Mouse (Mus musculus) heart, embryonic 12.5 days (tissue): Measurements from ENCODE around the gene Atp2c2. TPM values are rescaled to one million over a fixed set of nuclear protein-coding genes. Genes with fewer than 3 reads are reported as not detected.

Experiments
- ATAC-seq: fragments of 200-750 bp; cut with Nextera tagmentation; 2 replicates; pipeline ENCODE4 v1.8.0; 2017; ENCODE audit warnings: moderate TSS enrichment, moderate library complexity; ENCODE audit not compliant: insufficient number of reproducible peaks, low FRiP score
- H3K27ac ChIP-seq: fragments of 300-500 bp; sonication (generic); 2 replicates; pipeline ENCODE4 v1.5.1; 2016; ENCODE audit warnings: mild to moderate bottlenecking, moderate library complexity; ENCODE audit not compliant: poor library complexity, severe bottlenecking
- H3K27me3 ChIP-seq: fragments of 300-500 bp; sonication (generic); replicated peaks from 2 replicates; pipeline ENCODE4 v1.6.1; 2016; ENCODE audit warnings: mild to moderate bottlenecking, moderate library complexity
- H3K36me3 ChIP-seq: fragments of 300-500 bp; sonication (generic); 2 replicates; pipeline ENCODE4 v1.6.1; 2016; ENCODE audit warnings: mild to moderate bottlenecking, moderate library complexity
- H3K4me1 ChIP-seq: fragments of 300-500 bp; sonication (generic); replicated peaks from 2 replicates; pipeline ENCODE4 v1.6.1; 2016; ENCODE audit warnings: mild to moderate bottlenecking
- H3K4me2 ChIP-seq: fragments of 300-500 bp; sonication (generic); 2 replicates; pipeline ENCODE4 v1.6.1; 2016; ENCODE audit warnings: mild to moderate bottlenecking, moderate library complexity
- H3K4me3 ChIP-seq: fragments of 300-500 bp; sonication (generic); 2 replicates; pipeline ENCODE4 v1.5.1; 2016; ENCODE audit warnings: mild to moderate bottlenecking
- H3K9ac ChIP-seq: fragments of 300-500 bp; sonication (generic); 2 replicates; pipeline ENCODE4 v1.6.1; 2016; ENCODE audit warnings: mild to moderate bottlenecking, moderate library complexity
- H3K9me3 ChIP-seq: fragments of 300-500 bp; sonication (generic); replicated peaks from 2 replicates; pipeline ENCODE4 v1.6.1; 2016; ENCODE audit warnings: mild to moderate bottlenecking, moderate library complexity
- WGBS: fragments of 180-500 bp; shearing (Covaris S2); methylation state at CpG from one replicate; pipeline ENCODE4 v1.1.7; 2016; 5-methylcytosine and 5-hydroxymethylcytosine counted together
- polyA plus RNA-seq: library from polyadenylated mRNA; unstranded; fragments of >200 nt; fragmentation: Nextera tagmentation; extraction: Ambion mirVana; gene quantifications from 2 replicates; pipeline ENCODE4 v1.2.1, GENCODE M21; 2016

Atp2c2 gene
- polyA plus RNA-seq, result 0.33 and 0.38 TPM in 2 replicates

DNA sequence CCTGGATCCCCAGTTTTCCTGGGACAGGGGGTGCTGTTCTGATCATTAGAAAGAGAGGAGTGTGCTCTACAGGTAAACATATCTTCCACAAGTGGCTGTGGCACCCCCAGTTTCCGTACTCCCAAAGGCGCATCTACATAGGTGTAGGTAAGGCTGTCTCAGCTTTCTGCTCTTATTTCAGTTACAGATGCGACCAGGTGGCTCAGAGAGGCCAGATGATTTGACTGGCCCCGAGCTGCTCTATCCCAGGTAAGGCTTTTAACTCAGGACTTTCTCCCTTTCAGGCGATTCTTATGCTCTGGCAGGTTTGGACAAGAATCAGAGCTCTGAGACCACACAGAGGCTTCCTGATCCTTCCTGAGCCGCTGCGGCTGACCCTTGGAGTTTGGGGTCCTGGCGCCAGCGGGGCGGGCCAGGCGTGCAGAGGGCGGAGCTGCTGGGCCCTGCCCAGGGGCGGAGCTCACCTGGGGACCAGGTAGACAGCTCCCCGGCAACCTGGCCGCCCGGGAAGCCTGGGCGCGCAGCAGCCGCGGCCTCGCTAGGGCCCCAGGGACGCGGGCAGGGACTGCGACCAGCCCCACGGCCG is at the start of gene Atp2c2:
Gene Atp2c2, plus strand, starts transcription at position 461 of the 586 bp plus-strand sequence.
- H3K27me3 ChIP-seq, result peaks cover 50% of the 10 kb centered on the region
- H3K4me1 ChIP-seq, result peaks cover 29% of the 10 kb centered on the region
- peak within 1 kb of the TSS; percentile 45 for H3K4me2 ChIP-seq
- H3K9ac ChIP-seq, result 0 out of 2 replicates have a peak within 1 kb of the TSS, but pooled peaks have one; percentile 1
- H3K4me3 ChIP-seq, result peak within 1 kb of the TSS; percentile 14; the same call in 1 of the 2 replicates
- H3K27ac ChIP-seq, result no peak within 1 kb of the TSS
- H3K36me3 ChIP-seq, result no peaks in the 10 kb centered on the region
- H3K9me3 ChIP-seq, result no peaks in the 10 kb centered on the region
- no peak for ATAC-seq
- WGBS, result 5% methylated on average over 26 of the region's 26 CpGs

DNA sequence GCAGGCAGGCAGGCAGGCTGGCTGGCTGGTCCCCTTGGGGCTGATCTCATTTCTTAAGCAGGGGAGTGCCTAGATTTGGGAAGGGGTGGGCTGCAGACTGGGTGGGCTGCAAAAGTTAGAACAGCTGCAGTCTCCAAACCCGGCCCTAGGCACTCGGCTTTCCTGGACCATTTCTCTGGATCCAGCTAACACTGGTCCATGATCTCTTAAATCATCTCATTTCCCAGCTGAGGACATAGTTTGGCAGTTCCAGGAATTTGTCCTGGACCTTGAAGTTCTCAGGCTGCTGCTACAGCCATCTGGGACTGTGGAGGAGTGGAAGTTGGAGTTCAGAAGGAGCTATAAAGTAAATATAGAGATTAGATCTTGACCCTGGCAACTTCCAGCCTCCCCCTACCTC is 48.5 kb upstream of the Atp2c2 start:
- Histone ChIP-seq H3K9ac (no peak overlapping the region), H3K36me3 (no peaks in the 10 kb centered on the region), H3K27ac (no peak overlapping the region), H3K4me1 (peaks cover 11% of the 10 kb centered on the region; the same call in 1 of the 2 replicates), H3K4me2 (no peak overlapping the region), H3K9me3 (peaks cover 4% of the 10 kb centered on the region), H3K4me3 (no peak overlapping the region), H3K27me3 (no peaks in the 10 kb centered on the region)
- WGBS, result 54% methylated on average over 2 of the region's 2 CpGs
- ATAC-seq, result no peak

DNA sequence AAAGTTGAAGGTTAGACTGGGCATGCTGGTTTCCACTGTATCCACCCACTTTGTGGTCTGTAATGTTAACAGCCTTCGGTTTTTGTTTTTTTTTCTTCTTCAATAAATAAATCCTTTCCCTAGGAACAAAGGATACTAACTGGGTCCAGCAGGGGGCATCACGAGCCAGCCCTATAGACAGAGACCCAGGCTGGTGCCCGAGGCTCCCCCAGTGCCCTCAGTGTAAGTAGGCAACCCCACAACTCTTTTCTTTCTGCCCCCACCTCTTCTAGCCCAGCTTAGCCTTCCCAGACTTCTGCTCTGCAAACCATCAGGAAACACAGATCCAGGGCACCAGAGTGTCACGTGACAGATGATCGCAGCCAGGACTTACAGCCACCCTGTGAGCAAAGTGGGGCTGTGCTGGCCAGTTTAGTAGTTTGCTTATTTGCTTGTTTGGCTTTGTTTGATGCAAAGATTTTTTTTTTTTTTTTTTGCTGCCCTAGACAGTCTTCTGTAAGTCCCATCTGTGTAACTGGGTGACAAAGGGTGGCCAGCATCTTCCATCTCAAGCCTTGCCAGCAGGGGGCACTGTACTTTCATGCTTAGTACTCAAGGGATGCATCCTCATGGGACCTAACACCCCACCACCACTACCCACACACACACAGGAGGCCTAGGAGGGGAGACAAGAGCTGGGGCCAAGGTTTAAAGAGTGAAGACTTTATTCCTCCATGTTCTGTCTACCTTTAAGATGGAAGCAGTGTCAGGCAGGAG is 42.9 kb upstream of the Atp2c2 start:
- no peak overlapping the region for H3K9ac ChIP-seq
- 38% methylated on average over 5 of the region's 5 CpGs for WGBS
- H3K4me2 ChIP-seq, result no peak overlapping the region
- ATAC-seq, result no peak
- H3K27me3 ChIP-seq, result no peaks in the 10 kb centered on the region
- H3K27ac ChIP-seq, result no peak overlapping the region
- no peak overlapping the region for H3K4me3 ChIP-seq
- peaks cover 27% of the 10 kb centered on the region for H3K4me1 ChIP-seq
- no peaks in the 10 kb centered on the region for H3K36me3 ChIP-seq
- no peaks in the 10 kb centered on the region; the same call in 1 of the 2 replicates for H3K9me3 ChIP-seq

- 11% methylated on average over 9 of the region's 9 CpGs for WGBS
- Histone ChIP-seq H3K4me2 (peak overlapping the region; percentile 0; the same call in 1 of the 2 replicates), H3K27ac (no peak overlapping the region), H3K27me3 (no peaks in the 10 kb centered on the region), H3K36me3 (no peaks in the 10 kb centered on the region), H3K9me3 (no peaks in the 10 kb centered on the region; the same call in 1 of the 2 replicates), H3K9ac (0 out of 2 replicates have a peak overlapping the region, but pooled peaks have one; percentile 10), H3K4me1 (peaks cover 29% of the 10 kb centered on the region), H3K4me3 (no peak overlapping the region)
- peak; percentile 67 for ATAC-seq
These were observed 38.7 kb upstream of the Atp2c2 start for GRCm38 (mm10) chr8:119661081-119661480.

GRCm38 (mm10) chr8:119661892-119662291 is 37.9 kb upstream of the Atp2c2 start:
- Histone ChIP-seq H3K36me3 (no peaks in the 10 kb centered on the region), H3K27me3 (no peaks in the 10 kb centered on the region), H3K4me1 (peaks cover 37% of the 10 kb centered on the region), H3K27ac (no peak overlapping the region), H3K9ac (no peak overlapping the region), H3K9me3 (no peaks in the 10 kb centered on the region; the same call in 1 of the 2 replicates), H3K4me2 (no peak overlapping the region), H3K4me3 (no peak overlapping the region)
- WGBS, result 70% methylated on average over 6 of the region's 6 CpGs
- no peak for ATAC-seq

DNA sequence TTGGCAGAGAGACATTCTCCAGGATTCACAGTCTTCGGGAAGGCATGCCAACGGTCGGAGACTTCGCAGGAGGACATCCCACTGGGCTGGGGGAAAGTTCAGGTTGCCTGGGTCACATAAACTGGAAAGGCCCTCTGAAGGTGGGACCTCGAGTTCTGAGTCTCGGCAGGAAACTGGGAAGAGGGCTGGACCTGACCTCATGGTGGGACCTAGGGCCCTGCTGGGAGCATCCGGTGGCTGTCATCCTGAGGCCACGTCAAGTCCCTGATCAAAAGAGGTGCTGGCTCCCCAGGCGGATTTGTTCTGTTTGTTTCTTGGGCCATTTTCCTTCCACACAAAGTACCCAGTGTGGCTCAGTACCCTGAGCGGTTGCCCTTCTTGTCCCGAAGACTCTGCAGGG is 36.4 kb upstream of the Atp2c2 start:
- Histone ChIP-seq H3K4me3 (no peak overlapping the region), H3K9me3 (no peaks in the 10 kb centered on the region), H3K36me3 (no peaks in the 10 kb centered on the region), H3K4me1 (peaks cover 40% of the 10 kb centered on the region), H3K27ac (no peak overlapping the region), H3K9ac (no peak overlapping the region), H3K27me3 (0 out of 2 replicates have a peak, but pooled peaks cover 10% of the 10 kb centered on the region), H3K4me2 (no peak overlapping the region)
- no peak for ATAC-seq
- 60% methylated on average over 11 of the region's 11 CpGs for WGBS

GRCm38 (mm10) chr8:119665270-119665669 is 34.5 kb upstream of the Atp2c2 start:
- Histone ChIP-seq H3K4me3 (no peak overlapping the region), H3K27me3 (0 out of 2 replicates have a peak, but pooled peaks cover 10% of the 10 kb centered on the region), H3K4me2 (no peak overlapping the region), H3K9ac (no peak overlapping the region), H3K27ac (no peak overlapping the region), H3K9me3 (no peaks in the 10 kb centered on the region), H3K4me1 (peaks cover 51% of the 10 kb centered on the region), H3K36me3 (no peaks in the 10 kb centered on the region)
- no peak for ATAC-seq
- 66% methylated on average over 6 of the region's 6 CpGs for WGBS

- no peak within 1 kb of the TSS for H3K27ac ChIP-seq
- no peak for ATAC-seq
- H3K9me3 ChIP-seq, result no peaks in the 10 kb centered on the region
- peaks cover 50% of the 10 kb centered on the region for H3K4me1 ChIP-seq
- no peaks in the 10 kb centered on the region for H3K36me3 ChIP-seq
- 17% methylated on average over 14 of the region's 14 CpGs for WGBS
- H3K4me3 ChIP-seq, result no peak within 1 kb of the TSS
- peak within 1 kb of the TSS; percentile 26 for H3K9ac ChIP-seq
- 0 out of 2 replicates have a peak, but pooled peaks cover 10% of the 10 kb centered on the region for H3K27me3 ChIP-seq
- peak within 1 kb of the TSS; percentile 43 for H3K4me2 ChIP-seq
These were observed 33.4 kb upstream of the Atp2c2 start, which contains the start of gene Wfdc1 for GRCm38 (mm10) chr8:119666219-119666951. TSS of gene Wfdc1 (plus strand) at chr8:119666365.

GRCm38 (mm10) chr8:119668447-119668846 is 31.4 kb upstream of the Atp2c2 start:
- H3K4me3 ChIP-seq, result no peak overlapping the region
- no peaks in the 10 kb centered on the region for H3K9me3 ChIP-seq
- 0 out of 2 replicates have a peak, but pooled peaks cover 10% of the 10 kb centered on the region for H3K27me3 ChIP-seq
- peaks cover 51% of the 10 kb centered on the region for H3K4me1 ChIP-seq
- H3K4me2 ChIP-seq, result no peak overlapping the region
- no peak for ATAC-seq
- no peak overlapping the region for H3K9ac ChIP-seq
- WGBS, result 61% methylated on average over 9 of the region's 9 CpGs
- H3K36me3 ChIP-seq, result no peaks in the 10 kb centered on the region
- H3K27ac ChIP-seq, result no peak overlapping the region

DNA sequence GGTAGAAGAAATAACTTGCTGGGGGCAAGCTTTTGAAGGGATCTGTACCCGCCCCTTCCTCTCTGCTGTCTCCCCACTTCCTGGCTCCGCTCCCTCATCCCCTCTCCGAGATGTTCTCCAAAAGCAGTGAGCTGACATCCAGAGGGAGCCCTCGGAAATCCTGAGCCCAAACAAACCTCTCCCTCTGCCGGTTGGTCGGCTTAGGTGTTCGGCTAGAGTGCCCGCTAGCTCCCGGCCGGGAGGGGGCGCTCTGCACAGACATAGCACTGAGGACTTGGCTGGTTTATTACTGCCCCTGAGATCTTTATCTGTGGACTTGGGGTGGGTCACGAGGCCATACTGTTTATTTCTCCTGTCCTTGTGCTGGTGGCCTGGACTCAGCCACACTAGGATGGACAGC is 30.5 kb upstream of the Atp2c2 start:
- Histone ChIP-seq H3K9ac (no peak overlapping the region), H3K4me2 (no peak overlapping the region), H3K27me3 (0 out of 2 replicates have a peak, but pooled peaks cover 10% of the 10 kb centered on the region), H3K36me3 (no peaks in the 10 kb centered on the region), H3K4me1 (peaks cover 51% of the 10 kb centered on the region), H3K9me3 (no peaks in the 10 kb centered on the region), H3K27ac (peak overlapping the region; percentile 1; the same call in 1 of the 2 replicates), H3K4me3 (no peak overlapping the region)
- 52% methylated on average over 12 of the region's 12 CpGs for WGBS
- no peak for ATAC-seq
